Mouse (Mus musculus): ENCODE measurements around the gene Mettl1. TPM values are rescaled to one million over a fixed set of nuclear protein-coding genes. Genes with fewer than 3 reads are reported as not detected.
"Not testable (repeated sequence)": the region's sequence is repeated elsewhere in the genome, so short reads cannot be mapped to it uniquely, and the experiment has no call there.

Mettl1 gene
- polyA plus RNA-seq, 1 experiment from 2014 or later, result 67.4 TPM

DNA sequence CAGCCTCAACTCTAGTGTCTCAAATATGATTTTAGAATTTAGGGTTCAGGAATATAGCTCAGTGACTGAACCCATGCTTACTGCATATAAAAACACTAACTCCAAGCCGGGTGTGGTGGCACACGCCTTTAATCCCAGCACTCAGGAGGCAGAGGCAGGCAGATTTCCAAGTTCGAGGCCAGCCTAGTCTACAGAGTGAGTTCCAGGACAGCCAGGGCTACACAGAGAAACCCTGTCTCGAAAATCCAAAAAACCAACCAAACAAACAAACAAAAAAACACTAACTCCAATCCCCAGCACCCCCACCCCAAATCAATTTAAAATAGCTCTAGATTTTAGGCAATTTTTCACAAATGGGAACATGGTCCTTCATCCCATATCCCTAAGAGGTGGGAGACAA is 20.9 kb downstream of the Mettl1 start:
- not testable (repeated sequence) for ATAC-seq (replicated peaks; ENCODE audit: low FRiP score); H3K4me3 ChIP-seq (replicated peaks); H3K9ac ChIP-seq; H3K9me3 ChIP-seq (replicated peaks); H3K4me2 ChIP-seq; H3K27ac ChIP-seq
- Histone ChIP-seq H3K36me3 (peaks cover 33% of the 10 kb centered on the region), H3K4me1 (peaks cover 52% of the 10 kb centered on the region), H3K27me3 (peaks cover 27% of the 10 kb centered on the region)
- WGBS, result 88% methylated on average over 4 of the region's 4 CpGs

DNA sequence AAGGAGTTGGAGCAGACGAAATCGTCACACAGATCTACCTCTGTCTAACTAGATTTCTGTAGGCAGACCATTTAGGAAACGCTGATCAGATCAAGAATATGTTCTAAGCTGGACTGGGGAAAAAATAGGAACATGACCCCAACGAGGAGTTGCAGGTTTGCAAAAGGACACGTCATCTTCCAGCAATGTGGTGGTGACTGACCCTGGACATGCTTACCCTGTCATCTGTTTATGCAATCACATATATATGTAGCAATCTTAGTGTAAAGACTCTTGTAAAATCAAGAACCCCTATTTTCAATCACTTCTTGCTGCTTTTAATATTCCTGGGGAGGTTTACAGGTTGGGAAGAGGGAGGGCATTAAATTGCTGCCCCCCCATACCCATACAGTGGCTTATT is 21.3 kb downstream of the Mettl1 start:
- Histone ChIP-seq H3K27ac (0 out of 2 replicates have a peak overlapping the region, but pooled peaks have one; percentile 23), H3K36me3 (peaks cover 33% of the 10 kb centered on the region), H3K4me3 (replicated peaks) (no peak overlapping the region), H3K4me2 (no peak overlapping the region), H3K27me3 (peaks cover 27% of the 10 kb centered on the region), H3K4me1 (peaks cover 52% of the 10 kb centered on the region), H3K9me3 (replicated peaks) (no peaks in the 10 kb centered on the region), H3K9ac (no peak overlapping the region)
- WGBS, result 76% methylated on average over 5 of the region's 5 CpGs
- no peak for ATAC-seq (replicated peaks; ENCODE audit: low FRiP score)

DNA sequence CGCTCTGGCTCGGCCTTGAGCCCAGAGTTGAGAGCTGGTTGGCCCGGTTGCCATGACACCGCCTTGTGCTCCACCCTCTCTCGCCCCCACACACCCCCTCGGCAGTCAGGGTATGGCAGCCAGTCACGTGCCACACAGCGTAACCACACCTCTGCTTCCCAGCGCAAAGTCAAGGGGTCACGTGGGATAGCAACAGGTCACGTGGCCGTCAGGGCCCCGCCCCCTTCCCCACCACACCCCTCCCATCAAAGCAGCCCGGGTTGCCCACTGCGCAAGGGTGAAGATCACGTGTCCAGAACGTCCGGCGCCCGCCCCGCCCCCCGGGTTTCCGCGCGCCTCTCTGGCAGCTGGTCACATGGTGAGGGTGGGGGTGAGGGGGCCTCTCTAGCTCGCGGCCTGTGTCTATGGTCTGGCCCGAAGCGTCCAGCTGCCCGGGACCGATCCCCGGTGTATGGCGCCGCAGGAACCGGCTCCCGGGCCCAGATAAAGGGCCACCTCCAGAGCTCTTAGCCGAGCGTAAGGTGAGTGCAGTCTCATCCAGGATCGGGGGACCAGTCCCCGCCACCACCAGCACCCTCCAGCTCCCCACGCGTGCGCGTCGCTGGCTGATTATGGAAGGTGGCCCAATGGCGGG is 22.1 kb downstream of the Mettl1 start, which contains the start of gene Cdk4:
Gene Cdk4, plus strand, starts transcription at position 296 of the 634 bp plus-strand sequence.
- H3K4me2 ChIP-seq, result peak within 1 kb of the TSS; percentile 77
- peaks cover 26% of the 10 kb centered on the region for H3K27me3 ChIP-seq
- H3K9ac ChIP-seq, result peak within 1 kb of the TSS; percentile 96
- H3K4me1 ChIP-seq, result peaks cover 53% of the 10 kb centered on the region
- H3K9me3 ChIP-seq (replicated peaks), result no peaks in the 10 kb centered on the region
- H3K27ac ChIP-seq, result peak within 1 kb of the TSS; percentile 88
- ATAC-seq (replicated peaks; ENCODE audit: low FRiP score), result peak; percentile 92
- peaks cover 39% of the 10 kb centered on the region for H3K36me3 ChIP-seq
- under 1% methylated on average over 46 of the region's 46 CpGs for WGBS
- H3K4me3 ChIP-seq (replicated peaks), result peak within 1 kb of the TSS; percentile 89

DNA sequence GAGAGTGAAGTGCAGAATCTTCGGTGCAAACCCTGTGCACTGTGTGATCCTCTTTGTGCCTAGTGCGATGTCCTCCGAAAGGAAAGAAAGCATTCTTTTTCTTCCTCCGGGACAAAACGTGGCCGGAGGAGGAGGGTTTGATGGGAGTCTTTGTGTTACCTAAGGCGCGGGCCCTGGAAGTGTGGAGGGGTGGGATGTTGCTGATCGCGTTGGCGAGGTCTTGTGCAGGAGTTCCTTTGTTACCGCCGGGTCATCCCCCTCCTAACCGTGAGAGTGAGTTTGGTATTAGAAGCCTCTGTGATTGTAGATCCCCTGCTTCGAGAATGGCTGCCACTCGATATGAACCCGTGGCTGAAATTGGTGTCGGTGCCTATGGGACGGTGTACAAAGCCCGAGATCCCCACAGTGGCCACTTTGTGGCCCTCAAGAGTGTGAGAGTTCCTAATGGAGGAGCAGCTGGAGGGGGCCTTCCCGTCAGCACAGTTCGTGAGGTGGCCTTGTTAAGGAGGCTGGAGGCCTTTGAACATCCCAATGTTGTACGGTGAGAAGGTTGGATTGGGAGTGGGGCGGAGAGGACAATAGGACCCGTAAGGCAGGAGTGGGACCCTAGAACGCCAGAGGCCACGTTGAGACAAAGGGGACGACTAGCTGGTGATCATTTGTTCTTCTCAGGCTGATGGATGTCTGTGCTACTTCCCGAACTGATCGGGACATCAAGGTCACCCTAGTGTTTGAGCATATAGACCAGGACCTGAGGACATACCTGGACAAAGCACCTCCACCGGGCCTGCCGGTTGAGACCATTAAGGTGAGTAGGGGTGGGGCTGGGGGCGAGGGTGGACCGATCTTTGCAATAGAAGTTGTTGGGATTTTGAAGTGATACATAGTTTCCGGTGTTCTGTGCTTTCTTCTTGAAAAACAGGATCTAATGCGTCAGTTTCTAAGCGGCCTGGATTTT is 23.0 kb downstream of the Mettl1 start:
- peak overlapping the region; percentile 89 for H3K4me3 ChIP-seq (replicated peaks)
- peaks cover 23% of the 10 kb centered on the region for H3K27me3 ChIP-seq
- H3K27ac ChIP-seq, result peak overlapping the region; percentile 88
- H3K9me3 ChIP-seq (replicated peaks), result no peaks in the 10 kb centered on the region
- H3K36me3 ChIP-seq, result peaks cover 44% of the 10 kb centered on the region
- H3K4me1 ChIP-seq, result peaks cover 53% of the 10 kb centered on the region
- H3K9ac ChIP-seq, result peak overlapping the region; percentile 96
- peak overlapping the region; percentile 77 for H3K4me2 ChIP-seq
- ATAC-seq (replicated peaks; ENCODE audit: low FRiP score), result no peak
- 11% methylated on average over 37 of the region's 37 CpGs for WGBS

DNA sequence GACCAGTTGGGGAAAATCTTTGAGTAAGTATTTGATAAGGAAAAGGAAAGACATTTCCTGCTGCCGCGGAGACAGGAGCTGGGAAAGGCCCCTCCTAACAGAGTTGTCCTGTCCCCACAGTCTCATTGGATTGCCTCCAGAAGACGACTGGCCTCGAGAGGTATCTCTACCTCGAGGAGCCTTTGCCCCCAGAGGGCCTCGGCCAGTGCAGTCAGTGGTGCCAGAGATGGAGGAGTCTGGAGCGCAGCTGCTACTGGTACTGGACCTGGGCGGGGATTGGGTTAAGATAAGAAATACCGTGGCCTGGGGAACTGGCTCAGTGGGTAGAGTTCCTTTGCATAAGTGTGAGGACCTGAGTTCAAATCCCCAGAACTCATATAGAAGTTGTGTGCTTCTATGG is 24.8 kb downstream of the Mettl1 start:
- H3K9me3 ChIP-seq (replicated peaks), result no peaks in the 10 kb centered on the region
- no peak overlapping the region for H3K27ac ChIP-seq
- H3K4me3 ChIP-seq (replicated peaks), result no peak overlapping the region
- peaks cover 44% of the 10 kb centered on the region for H3K36me3 ChIP-seq
- no peak overlapping the region for H3K4me2 ChIP-seq
- H3K9ac ChIP-seq, result no peak overlapping the region
- peaks cover 46% of the 10 kb centered on the region for H3K4me1 ChIP-seq
- WGBS, result 82% methylated on average over 9 of the region's 9 CpGs
- no peak for ATAC-seq (replicated peaks; ENCODE audit: low FRiP score)
- H3K27me3 ChIP-seq, result peaks cover 11% of the 10 kb centered on the region

DNA sequence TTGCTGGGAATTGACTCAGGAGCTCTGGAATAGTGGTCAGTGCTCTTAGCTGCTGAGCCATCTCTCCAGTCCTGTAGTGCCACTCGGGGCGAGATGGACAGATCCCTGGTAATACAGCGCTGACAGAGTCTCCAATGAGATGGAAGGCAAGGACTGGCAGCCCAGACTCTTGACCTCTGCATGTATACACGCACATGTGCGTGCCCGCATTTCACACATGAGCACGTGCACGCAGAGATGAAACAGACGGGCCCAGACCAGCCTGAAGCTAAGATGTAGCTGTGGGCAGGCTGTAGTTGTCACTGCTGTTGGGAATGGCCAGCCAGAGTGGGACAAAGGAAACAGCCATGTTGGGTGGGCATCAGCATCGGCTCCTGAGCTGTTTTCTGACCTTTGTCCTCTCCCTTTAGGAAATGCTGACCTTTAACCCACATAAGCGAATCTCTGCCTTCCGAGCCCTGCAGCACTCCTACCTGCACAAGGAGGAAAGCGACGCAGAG is 25.4 kb downstream of the Mettl1 start:
- peaks cover 47% of the 10 kb centered on the region for H3K4me1 ChIP-seq
- no peak overlapping the region for H3K9ac ChIP-seq
- peaks cover 5% of the 10 kb centered on the region for H3K27me3 ChIP-seq
- H3K4me2 ChIP-seq, result no peak overlapping the region
- no peaks in the 10 kb centered on the region for H3K9me3 ChIP-seq (replicated peaks)
- peaks cover 44% of the 10 kb centered on the region for H3K36me3 ChIP-seq
- WGBS, result 89% methylated on average over 14 of the region's 14 CpGs
- no peak overlapping the region for H3K4me3 ChIP-seq (replicated peaks)
- ATAC-seq (replicated peaks; ENCODE audit: low FRiP score), result no peak
- no peak overlapping the region for H3K27ac ChIP-seq

DNA sequence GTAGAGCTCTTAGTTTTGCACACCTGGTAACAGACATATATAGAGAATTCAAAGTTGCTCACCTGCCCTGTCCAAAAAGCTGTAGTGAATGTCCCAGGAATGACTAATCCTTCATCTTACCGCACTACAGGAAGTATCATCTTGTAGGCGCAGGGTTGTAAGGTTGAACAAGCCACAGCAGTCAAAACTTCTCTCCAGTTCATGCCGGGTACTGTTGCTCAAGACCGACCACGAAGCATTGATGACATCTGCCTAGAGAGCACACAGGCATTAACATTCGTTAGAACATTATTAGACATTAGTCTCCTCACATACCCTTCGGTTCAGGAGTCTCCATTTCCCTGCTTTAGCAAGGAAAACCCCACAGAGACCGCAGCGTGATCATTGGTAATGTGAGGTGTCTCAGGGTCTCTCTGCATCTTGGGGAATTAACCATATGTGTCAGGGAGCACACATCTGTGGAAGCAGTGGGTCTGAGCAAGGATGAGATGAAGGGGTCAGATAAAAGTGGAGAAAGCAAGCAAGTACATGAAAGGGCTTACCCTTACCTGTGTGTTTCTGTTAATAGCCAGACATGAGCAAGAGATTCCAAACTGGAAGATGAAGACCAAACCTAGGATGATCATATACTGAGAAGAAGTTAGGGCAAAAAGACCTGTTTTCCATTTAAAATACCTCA is 27.3 kb downstream of the Mettl1 start:
- no peak for ATAC-seq (replicated peaks; ENCODE audit: low FRiP score)
- H3K27me3 ChIP-seq, result no peaks in the 10 kb centered on the region
- H3K4me1 ChIP-seq, result peaks cover 41% of the 10 kb centered on the region
- H3K9ac ChIP-seq, result peak overlapping the region; percentile 63; the same call in 1 of the 2 replicates
- 73% methylated on average over 9 of the region's 9 CpGs for WGBS
- H3K36me3 ChIP-seq, result peaks cover 44% of the 10 kb centered on the region
- H3K9me3 ChIP-seq (replicated peaks), result no peaks in the 10 kb centered on the region
- H3K27ac ChIP-seq, result peak overlapping the region; percentile 92
- H3K4me2 ChIP-seq, result peak overlapping the region; percentile 89
- peak overlapping the region; percentile 58 for H3K4me3 ChIP-seq (replicated peaks)

DNA sequence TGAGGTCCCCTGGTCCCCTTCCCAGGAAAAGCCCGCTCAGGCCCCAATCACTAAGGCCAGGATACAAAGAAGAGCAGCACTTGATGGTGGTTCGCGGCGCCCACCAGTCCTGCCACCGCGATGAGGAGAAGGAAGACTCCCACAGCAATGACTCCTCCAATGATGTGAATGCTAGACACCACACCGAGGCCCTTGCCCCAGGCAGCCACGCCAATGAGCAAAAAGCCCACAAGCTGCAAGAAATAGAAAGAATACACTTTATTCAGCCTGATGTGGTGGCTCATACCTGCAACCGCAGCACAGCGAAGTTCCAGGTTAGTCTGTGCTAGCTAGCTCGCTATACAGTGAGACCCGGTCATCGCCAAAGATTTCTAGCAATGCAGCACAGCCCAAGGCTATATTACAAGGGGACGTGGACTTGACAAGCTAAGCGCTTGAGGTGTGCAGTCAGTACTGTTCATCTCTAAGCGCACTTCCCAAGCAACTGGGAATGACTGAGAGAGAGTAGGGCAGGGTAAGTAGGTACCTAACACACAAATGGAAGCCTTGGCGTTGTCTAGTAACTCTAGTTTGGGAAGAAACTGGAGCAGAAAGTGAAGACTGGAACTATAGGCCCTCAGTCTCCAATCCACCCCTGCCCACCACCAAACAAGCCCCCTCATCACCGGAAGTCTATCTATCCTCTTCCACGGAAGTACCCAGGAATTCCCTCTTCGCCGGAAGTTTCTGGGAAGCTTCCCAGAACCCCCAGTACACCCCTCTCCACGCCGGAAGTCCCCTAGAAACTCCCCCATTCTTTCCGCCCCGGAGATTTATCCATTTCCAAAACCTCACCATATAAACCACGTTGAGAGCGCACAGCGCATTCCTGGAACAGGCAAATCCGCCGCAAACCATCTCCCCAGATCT is 28.3 kb downstream of the Mettl1 start:
- Histone ChIP-seq H3K36me3 (peaks cover 44% of the 10 kb centered on the region), H3K9ac (peak overlapping the region; percentile 63), H3K4me2 (peak overlapping the region; percentile 89), H3K9me3 (replicated peaks) (no peaks in the 10 kb centered on the region), H3K4me3 (replicated peaks) (peak overlapping the region; percentile 58), H3K4me1 (peaks cover 39% of the 10 kb centered on the region), H3K27ac (peak overlapping the region; percentile 92), H3K27me3 (no peaks in the 10 kb centered on the region; the same call in 1 of the 2 replicates)
- peak; percentile 59 for ATAC-seq (replicated peaks; ENCODE audit: low FRiP score)
- WGBS, result 5% methylated on average over 30 of the region's 30 CpGs

DNA sequence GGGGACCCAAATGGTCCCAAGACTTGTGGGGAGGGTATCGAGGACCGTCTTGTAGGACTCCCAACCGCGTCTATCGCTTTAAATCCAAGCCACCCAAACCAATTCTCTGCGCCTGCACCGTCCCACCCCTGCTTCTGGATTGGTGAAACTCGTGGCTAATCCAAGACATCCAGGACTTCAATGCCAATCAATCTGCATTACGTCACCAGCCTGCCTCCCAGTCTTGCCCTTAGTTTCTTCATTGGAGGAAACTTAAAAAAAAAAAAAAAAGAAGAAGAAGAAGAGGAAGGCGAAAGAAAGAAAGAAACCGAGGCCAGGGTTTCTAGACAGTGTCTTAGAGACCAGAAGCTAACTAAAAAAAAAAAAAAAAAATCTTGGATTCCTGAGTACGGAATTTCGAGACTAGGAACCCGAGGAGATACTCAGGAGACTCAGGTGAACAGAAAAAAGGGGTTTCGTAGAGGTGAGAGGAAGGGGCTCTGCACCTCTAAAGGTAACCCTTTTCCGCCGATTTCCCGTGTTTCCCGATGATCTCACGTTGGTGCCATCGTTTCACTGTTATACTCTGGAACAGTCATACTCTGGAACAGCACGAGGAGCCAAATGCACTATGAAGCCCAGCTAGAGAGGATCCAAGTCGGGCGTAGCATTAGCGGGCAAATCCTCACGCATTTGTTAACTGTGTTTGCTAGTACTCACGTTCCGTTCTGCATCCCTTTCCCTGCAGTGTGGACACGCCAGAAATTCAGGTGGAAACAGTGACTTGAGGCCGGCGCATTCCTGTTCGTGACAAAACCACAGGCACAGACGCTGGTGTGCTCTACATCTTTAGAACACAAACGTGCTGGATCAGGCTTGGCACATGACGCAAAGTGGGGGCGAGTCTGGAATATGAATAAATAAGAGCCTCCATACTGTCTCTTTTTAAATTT is 29.2 kb downstream of the Mettl1 start, which contains the start of gene Tspan31:
Gene Tspan31, minus strand, starts transcription at position 75 of the 932 bp plus-strand sequence.
- peak within 1 kb of the TSS; percentile 66 for H3K9ac ChIP-seq
- H3K4me1 ChIP-seq, result peaks cover 30% of the 10 kb centered on the region
- ATAC-seq (replicated peaks; ENCODE audit: low FRiP score), result peak; percentile 91
- H3K36me3 ChIP-seq, result peaks cover 34% of the 10 kb centered on the region
- H3K4me3 ChIP-seq (replicated peaks), result peak within 1 kb of the TSS; percentile 58
- 1% methylated on average over 36 of the region's 36 CpGs for WGBS
- peaks cover 6% of the 10 kb centered on the region; the same call in 1 of the 2 replicates for H3K27me3 ChIP-seq
- H3K4me2 ChIP-seq, result peak within 1 kb of the TSS; percentile 89
- no peaks in the 10 kb centered on the region for H3K9me3 ChIP-seq (replicated peaks)
- peak within 1 kb of the TSS; percentile 92 for H3K27ac ChIP-seq

DNA sequence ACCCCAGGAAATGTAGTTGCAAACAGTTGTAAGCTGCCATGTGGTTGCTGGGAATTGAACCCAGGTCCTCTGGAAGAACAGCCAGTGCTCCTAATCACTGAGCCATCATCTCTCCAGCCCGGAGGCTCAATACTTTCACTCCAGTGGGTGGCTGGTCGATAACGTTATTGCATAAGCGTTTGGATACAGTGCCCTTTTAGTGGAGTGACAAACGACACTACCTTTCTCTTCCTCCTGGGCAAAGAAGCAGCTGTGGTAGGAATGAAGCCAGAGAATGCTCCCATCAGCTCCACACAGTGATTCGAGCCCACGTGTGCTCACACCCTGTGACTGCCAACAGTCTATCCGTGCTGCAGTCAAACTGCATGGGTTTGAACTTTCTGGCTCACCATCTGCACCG is 30.0 kb downstream of the Mettl1 start:
- no peaks in the 10 kb centered on the region for H3K9me3 ChIP-seq (replicated peaks)
- no peak for ATAC-seq (replicated peaks; ENCODE audit: low FRiP score)
- H3K9ac ChIP-seq, result peak overlapping the region; percentile 66; the same call in 1 of the 2 replicates
- no peak overlapping the region for H3K27ac ChIP-seq
- H3K4me2 ChIP-seq, result peak overlapping the region; percentile 89
- H3K36me3 ChIP-seq, result peaks cover 27% of the 10 kb centered on the region
- H3K27me3 ChIP-seq, result peaks cover 13% of the 10 kb centered on the region
- WGBS, result 76% methylated on average over 9 of the region's 9 CpGs
- peaks cover 25% of the 10 kb centered on the region for H3K4me1 ChIP-seq
- peak overlapping the region; percentile 58 for H3K4me3 ChIP-seq (replicated peaks)
